Mouse (Mus musculus) spleen, adult 18-20 months (tissue): ENCODE data around the gene Gm20905.
"Not testable (repeated sequence)": the region's sequence is repeated elsewhere in the genome, so short reads cannot be mapped to it uniquely, and the experiment has no call there.

Experiments used
- DNase-seq, 2 experiments: peaks; one replicate each; pipeline ENCODE4 v3.0.0; 2022; ENCODE audit warnings: mixed read lengths in 2 of 2

The Gm20905 gene

DNA sequence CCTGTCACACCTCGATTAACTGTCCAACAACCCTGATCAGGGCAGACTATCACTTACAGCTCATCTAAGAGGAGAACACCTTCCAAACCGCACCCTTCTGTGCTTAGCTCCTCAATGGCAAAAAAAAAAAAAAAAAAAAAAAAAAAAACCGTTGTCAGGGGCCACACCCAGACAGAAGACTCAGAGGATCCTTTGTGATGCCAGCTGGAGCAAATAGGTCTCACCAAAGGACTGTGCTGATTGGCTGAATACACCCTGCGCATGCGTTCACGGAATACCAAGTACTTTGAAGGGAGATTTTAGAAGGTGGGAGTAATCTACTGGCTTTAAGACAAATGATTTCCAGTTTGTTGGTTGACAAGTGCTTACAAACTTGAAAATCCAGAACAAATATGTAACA lies at the start of gene Gm20905:
Gene Gm20905, minus strand, starts transcription at position 101 of the 400 bp plus-strand sequence.
- DNase-seq = not testable (repeated sequence)
